Mouse (Mus musculus): ENCODE data around the gene Tcerg1l.

Gene Tcerg1l

GRCm38 (mm10) chr7:138248176-138248575 lies 149.4 kb downstream of the Tcerg1l start:
- in situ Hi-C loops (cut with MboI; ENCODE audit: low pct_unique_long_range_greater_than_20kb in 1 of 2, low sequenced_read_pairs in 2 of 2, unreplicated experiment in 1 of 2), result no loop called here

GRCm38 (mm10) chr7:138246684-138247083 lies 150.8 kb downstream of the Tcerg1l start:
- in situ Hi-C loops (cut with MboI; ENCODE audit: low pct_unique_long_range_greater_than_20kb in 1 of 2, low sequenced_read_pairs in 2 of 2, unreplicated experiment in 1 of 2), result no loop called here

- in situ Hi-C loops (cut with MboI; ENCODE audit: low pct_unique_long_range_greater_than_20kb in 1 of 2, low sequenced_read_pairs in 2 of 2, unreplicated experiment in 1 of 2), result no loop called here
Measured at GRCm38 (mm10) chr7:138242229-138242628, 155.3 kb downstream of the Tcerg1l start.

GRCm38 (mm10) chr7:138237708-138238225 lies 159.8 kb downstream of the Tcerg1l start:
- in situ Hi-C loops (cut with MboI; ENCODE audit: low pct_unique_long_range_greater_than_20kb in 1 of 2, low sequenced_read_pairs in 2 of 2, unreplicated experiment in 1 of 2), result no loop called here

GRCm38 (mm10) chr7:138224252-138224651 lies 173.3 kb downstream of the Tcerg1l start:
- in situ Hi-C loops (cut with MboI; ENCODE audit: low pct_unique_long_range_greater_than_20kb in 1 of 2, low sequenced_read_pairs in 2 of 2, unreplicated experiment in 1 of 2), result no loop called here

GRCm38 (mm10) chr7:138222951-138223350 lies 174.6 kb downstream of the Tcerg1l start:
- in situ Hi-C loops (cut with MboI; ENCODE audit: low pct_unique_long_range_greater_than_20kb in 1 of 2, low sequenced_read_pairs in 2 of 2, unreplicated experiment in 1 of 2), result no loop called here

GRCm38 (mm10) chr7:138217556-138218098 lies 179.9 kb downstream of the Tcerg1l start:
- in situ Hi-C loops (cut with MboI; ENCODE audit: low pct_unique_long_range_greater_than_20kb in 1 of 2, low sequenced_read_pairs in 2 of 2, unreplicated experiment in 1 of 2), result no loop called here

- in situ Hi-C loops (cut with MboI; ENCODE audit: low pct_unique_long_range_greater_than_20kb in 1 of 2, low sequenced_read_pairs in 2 of 2, unreplicated experiment in 1 of 2), result no loop called here
Measured at GRCm38 (mm10) chr7:138215177-138215830, 182.2 kb downstream of the Tcerg1l start.

- in situ Hi-C loops (cut with MboI; ENCODE audit: low pct_unique_long_range_greater_than_20kb in 1 of 2, low sequenced_read_pairs in 2 of 2, unreplicated experiment in 1 of 2), result no loop called here
Measured at GRCm38 (mm10) chr7:138214710-138215109, 182.8 kb downstream of the Tcerg1l start.

GRCm38 (mm10) chr7:138209769-138210168 lies 187.8 kb downstream of the Tcerg1l start:
- in situ Hi-C loops (cut with MboI; ENCODE audit: low pct_unique_long_range_greater_than_20kb in 1 of 2, low sequenced_read_pairs in 2 of 2, unreplicated experiment in 1 of 2), result no loop called here

- in situ Hi-C loops (cut with MboI; ENCODE audit: low pct_unique_long_range_greater_than_20kb in 1 of 2, low sequenced_read_pairs in 2 of 2, unreplicated experiment in 1 of 2), result no loop called here
Measured at GRCm38 (mm10) chr7:138205124-138205523, 192.4 kb downstream of the Tcerg1l start.

GRCm38 (mm10) chr7:138202162-138202832 lies 195.2 kb downstream of the Tcerg1l start:
- in situ Hi-C loops (cut with MboI; ENCODE audit: low pct_unique_long_range_greater_than_20kb in 1 of 2, low sequenced_read_pairs in 2 of 2, unreplicated experiment in 1 of 2), result no loop called here

GRCm38 (mm10) chr7:138199333-138200058 lies 198.0 kb downstream of the Tcerg1l start:
- in situ Hi-C loops (cut with MboI; ENCODE audit: low pct_unique_long_range_greater_than_20kb in 1 of 2, low sequenced_read_pairs in 2 of 2, unreplicated experiment in 1 of 2), result no loop called here

- in situ Hi-C loops (cut with MboI; ENCODE audit: low pct_unique_long_range_greater_than_20kb in 1 of 2, low sequenced_read_pairs in 2 of 2, unreplicated experiment in 1 of 2), result no loop called here
Measured at GRCm38 (mm10) chr7:138196139-138196538, 201.4 kb downstream of the Tcerg1l start.

GRCm38 (mm10) chr7:138184197-138184596 lies 213.3 kb downstream of the Tcerg1l start:
- in situ Hi-C loops (cut with MboI; ENCODE audit: low pct_unique_long_range_greater_than_20kb in 1 of 2, low sequenced_read_pairs in 2 of 2, unreplicated experiment in 1 of 2), result no loop called here

GRCm38 (mm10) chr7:138182216-138182615 lies 215.3 kb downstream of the Tcerg1l start:
- in situ Hi-C loops (cut with MboI; ENCODE audit: low pct_unique_long_range_greater_than_20kb in 1 of 2, low sequenced_read_pairs in 2 of 2, unreplicated experiment in 1 of 2), result no loop called here

GRCm38 (mm10) chr7:138178617-138179016 lies 218.9 kb downstream of the Tcerg1l start:
- in situ Hi-C loops (cut with MboI; ENCODE audit: low pct_unique_long_range_greater_than_20kb in 1 of 2, low sequenced_read_pairs in 2 of 2, unreplicated experiment in 1 of 2), result no loop called here

- in situ Hi-C loops (cut with MboI; ENCODE audit: low pct_unique_long_range_greater_than_20kb in 1 of 2, low sequenced_read_pairs in 2 of 2, unreplicated experiment in 1 of 2), result no loop called here
Measured at GRCm38 (mm10) chr7:138176026-138176425, 221.5 kb downstream of the Tcerg1l start.

GRCm38 (mm10) chr7:138170389-138170788 lies 227.1 kb downstream of the Tcerg1l start:
- in situ Hi-C loops (cut with MboI; ENCODE audit: low pct_unique_long_range_greater_than_20kb in 1 of 2, low sequenced_read_pairs in 2 of 2, unreplicated experiment in 1 of 2), result no loop called here
